Mouse (Mus musculus): ENCODE results near the gene Ptov1.

DNA sequence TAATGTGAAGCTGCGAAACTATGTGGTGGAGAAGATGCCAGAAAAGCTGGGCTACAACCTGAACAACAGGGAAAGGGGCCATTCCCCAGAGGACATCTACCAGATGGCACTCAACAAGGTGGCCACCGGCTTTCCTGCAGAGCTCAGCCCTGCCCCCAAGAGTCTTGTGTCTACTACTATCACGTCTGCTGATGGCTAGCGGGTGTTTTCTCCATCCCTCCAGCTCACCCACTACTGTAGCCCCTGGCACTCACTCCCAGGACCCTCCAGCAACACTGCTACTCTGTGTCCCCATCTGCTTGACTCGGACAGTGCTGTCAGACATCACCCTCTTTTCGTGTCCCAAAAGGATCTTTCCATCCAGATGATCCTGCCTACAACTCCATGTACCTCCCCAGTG, 31.5 kb downstream of the Ptov1 start:
- no peak for TF ChIP-seq EP300 (IDR thresholded peaks at IDR 0.05)
- no peak for TF ChIP-seq CTCF (IDR thresholded peaks at IDR 0.05)
